Mouse (Mus musculus) E14TG2a.4 (cell line): Measurements from ENCODE around the gene Slc8b1.

Experiments used
- H3K27me3 ChIP-seq: 2 replicates; pipeline ENCODE4 v1.6.1; 2014; ENCODE audit warnings: low read length, control low read depth; ENCODE audit not compliant: insufficient read depth
- H3K36me3 ChIP-seq: 2 replicates; pipeline ENCODE4 v1.6.1; 2014; ENCODE audit warnings: low read length, control low read depth; ENCODE audit not compliant: insufficient read depth
- H3K4me1 ChIP-seq: replicated peaks from 2 replicates; pipeline ENCODE4 v1.6.1; 2014; ENCODE audit warnings: low read depth, low read length, control low read depth
- H3K4me3 ChIP-seq: replicated peaks from 2 replicates; pipeline ENCODE4 v1.5.1; 2014; ENCODE audit warnings: mild to moderate bottlenecking, low read length
- H3K9me3 ChIP-seq: 2 replicates; pipeline ENCODE4 v1.6.1; 2014; ENCODE audit warnings: low read length, control low read depth
- CTCF ChIP-seq: conservative IDR thresholded peaks from 2 replicates; pipeline ENCODE4 v1.5.1; 2014; ENCODE audit warnings: low read length
- NANOG ChIP-seq: IDR thresholded peaks from 2 replicates; pipeline ENCODE4 v1.6.1; 2014; ENCODE audit warnings: borderline replicate concordance, low read length, mixed read lengths
- POU5F1 ChIP-seq: IDR thresholded peaks from 2 replicates; pipeline ENCODE4 v1.6.1; 2014; ENCODE audit warnings: low read length, borderline replicate concordance

Slc8b1 gene

GRCm38 (mm10) chr5:120569791-120570190 lies 58.8 kb downstream of the Slc8b1 start:
- H3K36me3 ChIP-seq, result no peaks in the 10 kb centered on the region
- TF ChIP-seq POU5F1 (no peak), CTCF (no peak), NANOG (no peak)

GRCm38 (mm10) chr5:120570289-120570897 lies 59.4 kb downstream of the Slc8b1 start:
- Histone ChIP-seq H3K36me3 (no peaks in the 10 kb centered on the region), H3K4me1 (peaks cover 33% of the 10 kb centered on the region), H3K9me3 (no peaks in the 10 kb centered on the region), H3K4me3 (no peak overlapping the region), H3K27me3 (peaks cover 9% of the 10 kb centered on the region)
- TF ChIP-seq NANOG (no peak), CTCF (no peak), POU5F1 (no peak)

More at GRCm38 (mm10) chr5:120569791-120570190, 58.8 kb downstream of the Slc8b1 start:
- no peak overlapping the region for H3K4me3 ChIP-seq
- H3K4me1 ChIP-seq, result peaks cover 28% of the 10 kb centered on the region
- no peaks in the 10 kb centered on the region for H3K9me3 ChIP-seq
- peaks cover 9% of the 10 kb centered on the region for H3K27me3 ChIP-seq

- Histone ChIP-seq H3K4me1 (peaks cover 34% of the 10 kb centered on the region), H3K9me3 (no peaks in the 10 kb centered on the region), H3K36me3 (no peaks in the 10 kb centered on the region), H3K4me3 (no peak overlapping the region), H3K27me3 (peaks cover 9% of the 10 kb centered on the region)
- TF ChIP-seq NANOG, result no peak
- TF ChIP-seq CTCF, result no peak
- TF ChIP-seq POU5F1, result no peak
These were observed 60.2 kb downstream of the Slc8b1 start for GRCm38 (mm10) chr5:120571056-120571740.

- TF ChIP-seq CTCF (no peak), POU5F1 (no peak), NANOG (no peak)
These were observed 63.6 kb downstream of the Slc8b1 start for GRCm38 (mm10) chr5:120574469-120575063.

GRCm38 (mm10) chr5:120576781-120577301 lies 65.9 kb downstream of the Slc8b1 start:
- no peak overlapping the region for H3K4me3 ChIP-seq
- no peaks in the 10 kb centered on the region for H3K27me3 ChIP-seq
- TF ChIP-seq CTCF (no peak), POU5F1 (no peak), NANOG (no peak)
- peaks cover 4% of the 10 kb centered on the region; the same call in 1 of the 2 replicates for H3K36me3 ChIP-seq
- H3K4me1 ChIP-seq, result peaks cover 53% of the 10 kb centered on the region
- no peaks in the 10 kb centered on the region for H3K9me3 ChIP-seq

More at GRCm38 (mm10) chr5:120574469-120575063, 63.6 kb downstream of the Slc8b1 start:
- Histone ChIP-seq H3K36me3 (no peaks in the 10 kb centered on the region), H3K4me3 (no peak overlapping the region), H3K27me3 (no peaks in the 10 kb centered on the region), H3K4me1 (peaks cover 43% of the 10 kb centered on the region), H3K9me3 (no peaks in the 10 kb centered on the region)

GRCm38 (mm10) chr5:120577935-120578441 lies 67.0 kb downstream of the Slc8b1 start:
- no peak overlapping the region for H3K4me3 ChIP-seq
- TF ChIP-seq POU5F1 (no peak), NANOG (no peak), CTCF (no peak)
- H3K9me3 ChIP-seq, result no peaks in the 10 kb centered on the region
- H3K4me1 ChIP-seq, result peaks cover 59% of the 10 kb centered on the region
- no peaks in the 10 kb centered on the region for H3K27me3 ChIP-seq
- peaks cover 11% of the 10 kb centered on the region; the same call in 1 of the 2 replicates for H3K36me3 ChIP-seq

GRCm38 (mm10) chr5:120578504-120579081 lies 67.6 kb downstream of the Slc8b1 start:
- no peaks in the 10 kb centered on the region for H3K9me3 ChIP-seq

More at GRCm38 (mm10) chr5:120578504-120579081, 67.6 kb downstream of the Slc8b1 start:
- Histone ChIP-seq H3K36me3 (peaks cover 17% of the 10 kb centered on the region), H3K27me3 (no peaks in the 10 kb centered on the region), H3K4me3 (no peak overlapping the region), H3K4me1 (peaks cover 59% of the 10 kb centered on the region)
- TF ChIP-seq POU5F1 (no peak), NANOG (no peak), CTCF (no peak)
